Mouse (Mus musculus) olfactory bulb, adult 2 months (tissue): ENCODE measurements around the gene Cdc34. TPM values are rescaled to one million over a fixed set of nuclear protein-coding genes. Genes with fewer than 3 reads are reported as not detected.

ENCODE experiments used
- H3K27ac ChIP-seq: fragments of 200-500 bp; 2 replicates; pipeline ENCODE4 v1.5.1; 2012; ENCODE audit warnings: low read depth, low read length; ENCODE audit not compliant: insufficient read depth
- H3K4me1 ChIP-seq: fragments of 200-500 bp; 2 replicates; pipeline ENCODE4 v1.6.1; 2012; ENCODE audit warnings: low read length; ENCODE audit not compliant: control insufficient read depth, insufficient read depth
- H3K4me3 ChIP-seq: fragments of 200-500 bp; 2 replicates; pipeline ENCODE4 v1.5.1; 2012; ENCODE audit warnings: mild to moderate bottlenecking, low read depth, low read length, moderate library complexity; ENCODE audit not compliant: insufficient read depth
- CTCF ChIP-seq: fragments of 200-500 bp; IDR thresholded peaks from 2 replicates; pipeline ENCODE4 v1.5.1; 2012; ENCODE audit warnings: low read depth, mild to moderate bottlenecking, low read length, moderate library complexity; ENCODE audit not compliant: insufficient read depth
- POLR2A ChIP-seq: fragments of 200-500 bp; IDR thresholded peaks from 2 replicates; pipeline ENCODE4 v1.6.1; 2012; ENCODE audit warnings: mild to moderate bottlenecking, low read depth, low read length, moderate library complexity; ENCODE audit not compliant: insufficient read depth
- WGBS: fragments of 180-500 bp; shearing (Covaris S2); methylation state at CpG from one replicate; pipeline ENCODE4 v1.1.7; 2018; 5-methylcytosine and 5-hydroxymethylcytosine counted together
- polyA plus RNA-seq: library from polyadenylated mRNA; stranded (reverse); fragments of >200 nt; gene quantifications from 2 replicates; pipeline ENCODE4 v1.2.4, GENCODE M21; 2012; ENCODE audit warnings: low replicate concordance; ENCODE audit not compliant: missing spikeins, insufficient read depth, insufficient read length

Cdc34 gene
- polyA plus RNA-seq, 1 experiment: not detected

DNA sequence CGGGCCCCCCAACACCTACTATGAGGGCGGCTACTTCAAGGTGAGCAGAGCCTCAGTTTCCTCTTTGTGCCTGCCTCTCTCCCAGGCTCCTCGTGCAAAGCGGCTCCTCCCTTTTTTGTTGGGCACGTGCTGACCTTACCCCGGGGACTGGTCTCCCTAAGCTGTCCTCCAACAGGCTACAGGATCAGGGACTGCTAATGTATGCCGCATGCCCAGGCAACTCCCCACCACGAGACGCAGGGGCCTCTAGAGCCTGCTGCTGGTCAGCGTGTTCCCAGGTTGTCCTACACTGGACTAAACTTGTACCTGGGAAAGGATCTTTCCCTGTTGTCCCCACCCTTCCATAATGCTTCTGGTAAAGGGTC, 538 bp downstream of the Cdc34 start:
- Histone ChIP-seq H3K27ac (no peak overlapping the region), H3K4me3 (peak overlapping the region; percentile 62), H3K4me1 (peaks cover 18% of the 10 kb centered on the region)
- no peak for TF ChIP-seq CTCF
- TF ChIP-seq POLR2A: no peak
- 2% methylated on average over 10 of the region's 10 CpGs for WGBS

GRCm38 (mm10) chr10:79682916-79683582, 1.1 kb downstream of the Cdc34 start:
- under 1% methylated on average over 10 of the region's 10 CpGs for WGBS
- TF ChIP-seq CTCF (peak; percentile 16; the same call in 1 of the 2 replicates), POLR2A (no peak)
- no peak overlapping the region for H3K27ac ChIP-seq
- peak overlapping the region; percentile 62 for H3K4me3 ChIP-seq
- H3K4me1 ChIP-seq: peaks cover 18% of the 10 kb centered on the region

- TF ChIP-seq CTCF: no peak
- no peak for TF ChIP-seq POLR2A
- WGBS: 82% methylated on average over 6 of the region's 6 CpGs
- H3K4me1 ChIP-seq: peaks cover 18% of the 10 kb centered on the region
- H3K4me3 ChIP-seq: no peak overlapping the region
- H3K27ac ChIP-seq: no peak overlapping the region
Measured at GRCm38 (mm10) chr10:79683726-79684640, 2.0 kb downstream of the Cdc34 start.

DNA sequence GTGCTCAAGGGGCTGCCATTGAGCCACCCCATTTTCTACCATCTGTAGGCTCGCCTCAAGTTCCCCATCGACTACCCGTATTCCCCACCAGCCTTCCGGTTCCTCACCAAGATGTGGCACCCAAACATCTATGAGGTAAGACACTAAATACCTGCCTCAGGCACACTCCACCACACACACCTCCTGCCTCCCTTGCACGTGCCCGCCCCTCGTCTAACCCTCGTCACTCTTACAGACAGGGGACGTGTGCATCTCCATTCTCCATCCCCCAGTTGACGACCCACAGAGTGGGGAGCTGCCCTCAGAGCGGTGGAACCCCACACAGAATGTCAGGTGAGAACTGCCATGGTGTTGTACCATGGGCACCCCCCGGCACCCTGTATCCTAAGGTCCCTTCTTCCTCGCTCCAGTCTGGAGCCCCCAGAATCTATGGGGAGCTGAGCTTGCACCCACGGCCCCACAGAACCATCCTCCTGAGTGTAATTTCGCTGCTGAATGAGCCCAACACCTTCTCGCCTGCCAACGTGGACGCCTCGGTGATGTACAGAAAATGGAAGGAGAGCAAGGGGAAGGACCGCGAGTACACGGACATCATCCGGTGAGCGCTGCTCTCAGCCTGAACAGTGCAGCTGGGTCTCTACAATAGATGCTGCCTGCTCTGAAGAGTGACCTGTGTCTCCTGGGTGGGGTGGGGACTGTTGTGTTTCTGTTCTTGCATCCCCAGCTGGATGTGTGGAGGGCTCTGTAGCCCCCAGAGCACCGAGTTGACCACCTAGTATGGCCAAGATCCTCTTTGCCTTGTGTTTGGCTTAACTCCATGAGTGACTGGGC, 3.0 kb downstream of the Cdc34 start:
- WGBS: 92% methylated on average over 25 of the region's 25 CpGs

GRCm38 (mm10) chr10:79686219-79686618, 4.2 kb downstream of the Cdc34 start:
- 89% methylated on average over 2 of the region's 2 CpGs for WGBS
- no peak overlapping the region for H3K27ac ChIP-seq
- TF ChIP-seq POLR2A (no peak), CTCF (no peak)
- no peak overlapping the region for H3K4me3 ChIP-seq
- peaks cover 14% of the 10 kb centered on the region for H3K4me1 ChIP-seq

More for the DNA sequence above, 3.0 kb downstream of the Cdc34 start:
- Histone ChIP-seq H3K4me3 (no peak overlapping the region), H3K4me1 (peaks cover 18% of the 10 kb centered on the region), H3K27ac (no peak overlapping the region)
- TF ChIP-seq CTCF (no peak), POLR2A (no peak)

DNA sequence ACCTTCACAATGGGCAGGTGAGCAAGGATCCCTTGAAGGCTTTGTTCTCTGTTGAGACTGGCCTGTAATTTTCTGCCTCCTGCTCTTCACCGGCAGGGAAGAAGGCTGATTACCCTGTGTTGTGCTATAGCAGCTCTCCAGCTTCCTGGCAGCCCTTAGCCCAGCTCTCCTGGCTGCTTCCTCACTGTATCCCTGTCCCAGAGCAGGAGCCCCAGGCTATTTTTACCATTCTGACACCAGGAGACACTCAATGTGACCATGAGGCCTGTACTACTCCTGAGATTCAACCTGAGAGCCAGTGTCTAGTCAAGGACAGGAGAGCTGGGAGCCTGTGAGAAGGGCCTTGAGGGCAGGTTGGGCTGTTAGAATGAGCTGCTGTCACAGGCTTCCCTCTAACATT, 4.7 kb downstream of the Cdc34 start:
- 73% methylated on average over 1 of the region's 1 CpGs for WGBS
- Histone ChIP-seq H3K4me1 (peaks cover 14% of the 10 kb centered on the region), H3K27ac (no peak overlapping the region), H3K4me3 (no peak overlapping the region)
- TF ChIP-seq CTCF (no peak), POLR2A (no peak)

DNA sequence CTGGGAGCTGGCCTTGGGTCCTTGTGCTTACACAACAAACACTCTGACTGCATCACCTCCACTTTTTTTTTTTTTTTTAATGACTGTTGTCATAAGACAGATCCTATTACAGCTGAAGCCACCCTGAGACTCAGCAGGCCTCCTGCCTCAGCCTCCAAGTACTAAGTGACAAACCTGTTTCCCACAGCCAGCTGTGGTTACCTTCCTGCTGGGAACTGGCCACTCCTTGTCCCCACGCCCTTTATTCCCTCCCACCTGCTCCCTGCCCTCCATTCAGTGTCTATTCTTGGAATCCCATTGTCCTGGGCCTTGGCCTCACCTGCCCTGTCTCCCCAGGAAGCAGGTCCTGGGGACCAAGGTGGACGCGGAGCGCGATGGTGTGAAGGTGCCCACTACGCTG, 5.5 kb downstream of the Cdc34 start:
- TF ChIP-seq POLR2A (no peak), CTCF (no peak)
- WGBS: 93% methylated on average over 6 of the region's 6 CpGs
- H3K4me3 ChIP-seq: no peak overlapping the region
- no peak overlapping the region for H3K27ac ChIP-seq
- H3K4me1 ChIP-seq: peaks cover 14% of the 10 kb centered on the region

GRCm38 (mm10) chr10:79688720-79689119, 6.7 kb downstream of the Cdc34 start, which contains the start of gene Gzmm:
Gene Gzmm (plus strand): TSS chr10:79689020.
- TF ChIP-seq POLR2A (no peak), CTCF (no peak)
- 77% methylated on average over 4 of the region's 4 CpGs for WGBS
- H3K4me1 ChIP-seq: peaks cover 9% of the 10 kb centered on the region
- H3K4me3 ChIP-seq: no peak within 1 kb of the TSS
- H3K27ac ChIP-seq: no peak within 1 kb of the TSS

DNA sequence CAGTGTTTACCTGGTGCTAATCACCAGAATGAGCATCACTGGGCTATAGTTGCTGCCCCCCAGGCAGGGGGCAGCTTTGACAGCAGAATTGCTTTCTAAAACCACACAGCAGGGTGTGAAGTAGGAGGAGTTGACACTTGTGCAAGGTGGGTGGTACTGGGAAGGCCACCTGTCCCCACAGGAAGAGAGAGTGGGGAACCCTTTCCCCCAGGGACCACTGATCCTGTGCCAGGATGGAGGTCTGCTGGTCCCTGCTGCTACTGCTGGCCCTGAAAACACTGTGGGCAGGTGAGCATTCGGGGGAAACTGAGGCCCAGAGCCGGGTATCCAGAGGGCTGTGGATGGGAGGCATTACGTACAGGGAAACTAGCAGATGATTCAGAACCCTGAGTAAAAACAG, 7.2 kb downstream of the Cdc34 start:
- Histone ChIP-seq H3K4me3 (no peak overlapping the region), H3K4me1 (peaks cover 4% of the 10 kb centered on the region), H3K27ac (no peak overlapping the region)
- WGBS: 91% methylated on average over 3 of the region's 3 CpGs
- TF ChIP-seq CTCF (no peak), POLR2A (no peak)
